Mouse (Mus musculus) embryonic facial prominence, embryonic 11.5 days (tissue): ENCODE data around the gene Tctn1. TPM values are rescaled to one million over a fixed set of nuclear protein-coding genes. Genes with fewer than 3 reads are reported as not detected.

Experiments used
- ATAC-seq: fragments of 200-750 bp; cut with Nextera tagmentation; replicated peaks from 2 replicates; pipeline ENCODE4 v1.8.0; 2017; ENCODE audit warnings: low read depth; ENCODE audit not compliant: insufficient number of reproducible peaks, low FRiP score, low TSS enrichment
- DNase-seq: peaks from one replicate; pipeline ENCODE4 v3.0.0-alpha.2; 2015; ENCODE audit warnings: low spot score
- H3K27ac ChIP-seq: fragments of 300-500 bp; sonication (generic); replicated peaks from 2 replicates; pipeline ENCODE4 v1.5.1; 2014; ENCODE audit warnings: mild to moderate bottlenecking, low read depth, low read length, control low read depth
- H3K27me3 ChIP-seq: fragments of 300-500 bp; sonication (generic); 2 replicates; pipeline ENCODE4 v1.6.1; 2014; ENCODE audit warnings: mild to moderate bottlenecking, low read length, moderate library complexity, mixed read lengths; ENCODE audit not compliant: control insufficient read depth, insufficient read depth
- H3K36me3 ChIP-seq: fragments of 300-500 bp; sonication (generic); replicated peaks from 2 replicates; pipeline ENCODE4 v1.6.1; 2014; ENCODE audit warnings: low read depth, mild to moderate bottlenecking, low read length, moderate library complexity, mixed read lengths; ENCODE audit not compliant: control insufficient read depth, insufficient read depth
- H3K4me1 ChIP-seq: fragments of 300-500 bp; sonication (generic); 2 replicates; pipeline ENCODE4 v1.6.1; 2014; ENCODE audit warnings: low read length, mixed read lengths; ENCODE audit not compliant: control insufficient read depth, insufficient read depth
- H3K4me2 ChIP-seq: fragments of 300-500 bp; sonication (generic); 2 replicates; pipeline ENCODE4 v1.6.1; 2014; ENCODE audit warnings: low read depth, mild to moderate bottlenecking, control low read depth, low read length, moderate library complexity
- H3K4me3 ChIP-seq: fragments of 300-500 bp; sonication (generic); 2 replicates; pipeline ENCODE4 v1.5.1; 2014; ENCODE audit warnings: low read depth, low read length, control low read depth
- H3K9ac ChIP-seq: fragments of 300-500 bp; sonication (generic); replicated peaks from 2 replicates; pipeline ENCODE4 v1.6.1; 2014; ENCODE audit warnings: mild to moderate bottlenecking, control low read depth, low read length
- H3K9me3 ChIP-seq: fragments of 300-500 bp; sonication (generic); replicated peaks from 2 replicates; pipeline ENCODE4 v1.6.1; 2016; ENCODE audit warnings: mild to moderate bottlenecking, low read length, inconsistent platforms, mixed read lengths; ENCODE audit not compliant: control insufficient read depth
- WGBS: fragments of 180-500 bp; shearing (Covaris S2); extraction: QIAGEN DNeasy Blood & Tissue Kit; methylation state at CpG from one replicate; pipeline ENCODE4 v1.1.7; 2014; 5-methylcytosine and 5-hydroxymethylcytosine counted together
- polyA plus RNA-seq: library from polyadenylated mRNA; unstranded; fragments of >200 nt; fragmentation: Nextera tagmentation; extraction: Ambion mirVana; gene quantifications from 2 replicates; pipeline ENCODE4 v1.2.1, GENCODE M21; 2014

Gene Tctn1
- polyA plus RNA-seq, 1 experiment from 2014 or later = 3.5 TPM

DNA sequence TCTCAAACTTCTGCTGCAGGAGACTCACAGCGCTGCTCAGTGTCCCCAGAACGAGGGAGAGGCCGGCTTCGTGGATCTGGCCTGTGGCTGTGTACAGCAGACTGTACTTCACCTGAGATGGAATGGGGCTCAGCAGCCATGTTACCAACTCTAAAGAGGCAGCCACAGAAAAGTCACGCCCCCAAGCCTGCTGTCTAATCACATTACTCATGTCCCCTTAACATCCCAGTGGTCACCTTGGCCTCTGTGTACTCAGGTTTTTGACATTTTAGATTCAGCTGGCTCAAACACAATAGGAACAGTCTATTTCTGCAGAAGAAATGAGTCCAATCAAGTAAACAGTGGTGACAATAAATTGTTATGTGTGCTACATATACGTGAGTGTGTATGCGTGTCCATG lies 16.3 kb downstream of the Tctn1 start:
- WGBS = 89% methylated on average over 7 of the region's 7 CpGs
- H3K4me2 ChIP-seq = no peak overlapping the region
- DNase-seq (no peak), ATAC-seq (no peak)
- H3K27me3 ChIP-seq = no peaks in the 10 kb centered on the region
- no peaks in the 10 kb centered on the region for H3K4me1 ChIP-seq
- H3K36me3 ChIP-seq = no peaks in the 10 kb centered on the region
- no peak overlapping the region for H3K4me3 ChIP-seq
- no peaks in the 10 kb centered on the region for H3K9me3 ChIP-seq
- no peak overlapping the region for H3K9ac ChIP-seq
- H3K27ac ChIP-seq = no peak overlapping the region

DNA sequence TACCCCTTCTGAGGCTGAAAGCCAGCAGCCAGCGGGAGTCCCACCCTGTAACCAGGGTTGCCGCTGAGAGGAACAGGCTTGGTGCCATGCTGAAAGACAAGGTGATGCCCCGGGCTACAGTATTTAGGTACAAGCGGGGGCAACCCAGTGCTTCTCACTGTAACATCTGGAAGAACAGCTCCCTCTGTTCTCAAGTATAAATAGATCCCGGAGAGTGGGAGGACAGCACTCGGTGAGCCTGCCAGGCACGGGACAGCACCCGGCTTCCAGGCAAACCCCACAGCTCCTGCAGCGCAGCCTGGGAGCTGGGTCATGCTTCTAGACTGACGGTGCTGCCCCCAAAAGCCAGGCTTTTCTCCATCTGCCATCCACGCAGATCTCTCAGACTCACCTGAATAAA lies 16.7 kb downstream of the Tctn1 start:
- DNase-seq (no peak), ATAC-seq (no peak)
- Histone ChIP-seq H3K27me3 (no peaks in the 10 kb centered on the region), H3K4me1 (no peaks in the 10 kb centered on the region), H3K4me3 (no peak overlapping the region), H3K36me3 (no peaks in the 10 kb centered on the region), H3K4me2 (no peak overlapping the region), H3K9ac (no peak overlapping the region), H3K9me3 (no peaks in the 10 kb centered on the region), H3K27ac (no peak overlapping the region)
- WGBS = 82% methylated on average over 11 of the region's 11 CpGs

DNA sequence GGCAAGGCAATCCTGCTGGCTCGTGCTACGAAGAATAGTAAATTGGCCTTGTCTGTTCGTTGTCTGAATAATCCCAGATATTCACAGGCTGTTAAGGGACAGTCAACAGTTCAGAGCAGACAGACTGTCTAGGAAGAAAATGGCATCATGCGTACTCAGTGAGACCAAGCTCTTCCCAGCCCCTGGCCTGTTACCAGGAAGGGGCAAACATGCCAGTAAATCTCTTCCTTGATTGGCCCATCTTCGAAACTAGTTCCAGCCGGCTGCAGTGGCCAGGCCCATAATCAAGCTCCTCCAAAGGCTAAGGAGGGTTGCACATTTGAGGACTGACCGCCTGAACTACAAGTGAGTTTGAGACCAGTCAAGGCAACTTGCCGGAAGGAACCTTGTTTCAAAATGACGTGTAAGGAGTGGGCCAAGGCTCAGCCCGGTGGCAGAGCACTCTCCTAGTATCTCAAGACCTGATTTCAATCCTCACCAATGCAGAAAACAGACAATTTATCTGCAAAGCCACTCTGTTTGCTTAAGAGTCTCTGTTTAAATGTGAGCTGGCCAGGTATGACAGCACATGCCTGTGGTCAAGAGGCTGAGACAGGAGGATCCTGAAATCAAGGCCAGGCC lies 17.6 kb downstream of the Tctn1 start:
- no peak for DNase-seq
- no peak for ATAC-seq
- H3K9ac ChIP-seq = no peak overlapping the region
- H3K9me3 ChIP-seq = no peaks in the 10 kb centered on the region
- WGBS = 83% methylated on average over 10 of the region's 10 CpGs
- H3K4me3 ChIP-seq = no peak overlapping the region
- no peaks in the 10 kb centered on the region for H3K36me3 ChIP-seq
- no peak overlapping the region for H3K4me2 ChIP-seq
- no peak overlapping the region for H3K27ac ChIP-seq
- H3K27me3 ChIP-seq = no peaks in the 10 kb centered on the region
- no peaks in the 10 kb centered on the region for H3K4me1 ChIP-seq

DNA sequence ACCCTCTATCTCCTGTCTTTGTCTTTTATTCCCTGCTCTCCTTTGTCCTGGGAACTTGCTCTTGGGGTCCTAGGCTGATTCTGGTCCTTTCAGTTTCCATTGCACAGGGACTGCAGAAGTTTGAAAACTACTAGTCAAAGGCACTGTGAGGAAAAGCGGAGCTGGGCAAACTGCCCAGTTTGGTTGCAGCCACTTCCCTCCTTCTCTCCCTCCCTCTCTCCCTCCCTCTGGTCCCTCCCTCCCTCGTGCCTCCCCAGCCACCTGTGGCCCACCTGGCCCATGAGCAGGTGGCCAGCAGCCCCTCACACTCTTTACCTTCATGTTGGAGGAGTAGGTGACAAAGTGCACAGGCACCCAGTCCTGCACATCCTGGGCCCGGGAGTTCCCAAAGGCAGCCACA lies 19.1 kb downstream of the Tctn1 start:
- no peak for ATAC-seq
- no peaks in the 10 kb centered on the region for H3K27me3 ChIP-seq
- no peak for DNase-seq
- H3K4me2 ChIP-seq = no peak overlapping the region
- H3K27ac ChIP-seq = no peak overlapping the region
- no peak overlapping the region for H3K4me3 ChIP-seq
- WGBS = 69% methylated on average over 3 of the region's 3 CpGs
- H3K9ac ChIP-seq = no peak overlapping the region
- no peaks in the 10 kb centered on the region for H3K4me1 ChIP-seq
- H3K36me3 ChIP-seq = peaks cover 3% of the 10 kb centered on the region
- H3K9me3 ChIP-seq = no peaks in the 10 kb centered on the region

DNA sequence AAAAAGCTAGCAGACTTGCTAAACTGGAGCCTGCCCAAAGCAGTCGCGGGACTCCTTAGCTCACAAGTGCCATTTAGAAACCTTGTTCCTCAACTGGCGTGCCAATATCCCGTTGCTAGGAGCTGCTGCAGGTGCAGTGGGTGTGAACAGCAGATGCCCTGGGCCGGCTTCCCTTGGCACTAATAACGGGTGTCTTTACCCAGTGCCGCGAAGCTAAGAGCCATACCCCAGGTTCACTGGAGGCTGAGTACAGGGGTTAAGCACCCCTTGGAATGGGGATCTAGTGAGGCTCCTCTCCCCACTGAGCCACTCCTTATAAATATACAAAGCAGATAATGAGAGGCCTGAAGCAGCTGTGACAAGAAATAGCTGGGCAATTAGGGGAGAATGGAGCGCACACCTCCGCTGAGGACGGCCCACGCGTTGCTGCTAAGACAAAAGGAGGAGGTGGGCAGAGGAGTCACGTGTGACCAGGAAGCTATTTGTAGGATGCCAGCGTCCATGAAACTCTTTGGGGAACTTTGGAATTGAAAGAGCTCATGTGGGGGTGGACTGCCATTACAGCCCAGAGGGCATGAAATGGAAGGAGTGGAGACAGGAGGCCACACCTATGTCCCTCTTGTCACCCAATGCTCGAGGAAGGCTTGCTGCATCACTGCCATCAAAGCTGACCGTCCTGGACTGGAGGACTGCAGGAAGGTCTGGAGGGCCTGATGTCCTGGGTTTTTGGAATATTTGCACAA lies 20.3 kb downstream of the Tctn1 start:
- Histone ChIP-seq H3K9me3 (no peaks in the 10 kb centered on the region), H3K4me1 (no peaks in the 10 kb centered on the region; the same call in 1 of the 2 replicates), H3K4me3 (no peak overlapping the region), H3K4me2 (no peak overlapping the region), H3K27me3 (no peaks in the 10 kb centered on the region), H3K27ac (no peak overlapping the region), H3K36me3 (peaks cover 3% of the 10 kb centered on the region), H3K9ac (no peak overlapping the region)
- ATAC-seq (no peak), DNase-seq (no peak)
- 86% methylated on average over 17 of the region's 17 CpGs for WGBS

DNA sequence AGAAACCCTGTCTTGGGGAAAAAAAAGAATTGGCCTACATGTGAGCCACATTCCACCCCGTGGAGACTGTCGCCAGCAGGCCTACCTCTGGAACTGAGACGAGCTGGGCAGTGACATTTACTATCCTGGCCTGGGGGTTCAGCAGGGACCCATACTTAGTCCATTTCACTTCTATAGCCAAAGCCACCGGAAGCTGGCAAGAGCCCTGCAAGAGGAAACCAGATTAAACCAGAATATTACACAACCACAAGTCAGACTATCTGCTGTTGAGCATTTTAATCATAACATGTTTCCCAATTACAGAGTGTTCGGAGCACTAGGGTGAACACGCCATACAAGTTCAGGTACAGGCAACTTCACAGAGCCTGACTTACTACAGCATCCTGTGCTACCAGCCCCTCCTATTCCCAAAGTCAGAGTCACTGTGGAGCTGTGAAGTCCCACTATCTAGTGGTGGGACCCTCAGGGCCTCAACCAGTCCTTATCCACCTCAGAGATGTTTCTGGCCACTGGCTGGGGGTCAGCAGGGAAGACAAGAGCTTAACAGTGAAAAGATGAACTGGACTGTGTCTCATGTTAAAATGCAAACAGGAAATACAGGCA lies 21.6 kb downstream of the Tctn1 start:
- no peak overlapping the region for H3K27ac ChIP-seq
- no peak overlapping the region for H3K4me3 ChIP-seq
- H3K9me3 ChIP-seq = no peaks in the 10 kb centered on the region
- no peak overlapping the region for H3K4me2 ChIP-seq
- no peak for ATAC-seq
- no peak for DNase-seq
- no peak overlapping the region for H3K9ac ChIP-seq
- H3K36me3 ChIP-seq = peaks cover 3% of the 10 kb centered on the region
- no peaks in the 10 kb centered on the region for H3K27me3 ChIP-seq
- no peaks in the 10 kb centered on the region; the same call in 1 of the 2 replicates for H3K4me1 ChIP-seq
- WGBS = 84% methylated on average over 6 of the region's 6 CpGs

DNA sequence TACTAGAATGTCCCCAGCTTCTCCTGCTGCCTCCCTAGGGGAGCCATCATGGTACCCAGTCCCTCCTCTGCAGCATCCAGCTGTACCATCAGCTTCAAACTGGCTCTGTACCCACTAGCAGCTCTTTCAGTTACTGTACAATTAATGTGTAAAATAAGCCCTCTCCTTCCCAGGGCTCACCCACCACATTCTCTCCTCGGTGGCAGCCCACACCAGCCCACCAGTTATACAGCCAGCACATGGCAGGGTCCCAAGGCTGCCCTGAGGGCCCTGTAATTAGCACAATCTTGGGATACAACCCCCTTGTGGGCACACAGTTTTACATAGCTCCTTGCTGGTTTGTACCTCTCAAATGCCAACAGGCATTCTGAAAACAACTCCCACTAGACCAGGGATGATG lies 23.3 kb downstream of the Tctn1 start:
- H3K4me2 ChIP-seq = no peak overlapping the region
- no peak for ATAC-seq
- WGBS = 55% methylated on average over 1 of the region's 1 CpGs
- no peak overlapping the region for H3K9ac ChIP-seq
- H3K4me1 ChIP-seq = no peaks in the 10 kb centered on the region; the same call in 1 of the 2 replicates
- H3K27me3 ChIP-seq = no peaks in the 10 kb centered on the region
- no peak overlapping the region for H3K4me3 ChIP-seq
- H3K9me3 ChIP-seq = no peaks in the 10 kb centered on the region
- no peak overlapping the region for H3K27ac ChIP-seq
- DNase-seq = no peak
- H3K36me3 ChIP-seq = peaks cover 3% of the 10 kb centered on the region

DNA sequence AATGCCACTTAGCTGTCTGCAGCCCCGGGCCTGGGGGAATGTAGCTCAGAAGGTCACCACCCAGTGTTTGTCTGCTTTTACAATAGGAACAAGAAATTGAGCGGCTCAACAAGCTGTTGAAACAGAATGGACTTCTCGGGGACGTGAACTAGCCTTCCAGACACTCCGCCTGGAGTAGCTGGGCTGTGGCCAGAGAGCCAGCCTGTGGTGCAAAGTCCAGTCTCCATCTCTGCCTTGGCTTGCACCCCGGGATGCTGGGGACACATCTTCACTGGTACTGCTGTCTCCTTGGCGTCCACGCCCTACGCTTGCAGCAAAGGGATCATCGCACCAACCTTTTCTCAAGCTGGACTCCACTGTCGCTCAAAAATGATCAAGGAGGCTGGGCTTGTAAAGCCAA lies 23.7 kb downstream of the Tctn1 start:
- no peak overlapping the region for H3K4me2 ChIP-seq
- WGBS = 87% methylated on average over 11 of the region's 11 CpGs

More for the DNA sequence above, 23.7 kb downstream of the Tctn1 start:
- no peak overlapping the region for H3K9ac ChIP-seq
- ATAC-seq = no peak
- no peaks in the 10 kb centered on the region for H3K9me3 ChIP-seq
- peaks cover 3% of the 10 kb centered on the region for H3K36me3 ChIP-seq
- no peak overlapping the region for H3K4me3 ChIP-seq
- H3K27ac ChIP-seq = no peak overlapping the region
- no peak for DNase-seq
- H3K27me3 ChIP-seq = no peaks in the 10 kb centered on the region
- no peaks in the 10 kb centered on the region; the same call in 1 of the 2 replicates for H3K4me1 ChIP-seq
